Mouse (Mus musculus): ENCODE data around the gene Mrgprb2.

Mrgprb2 gene

DNA sequence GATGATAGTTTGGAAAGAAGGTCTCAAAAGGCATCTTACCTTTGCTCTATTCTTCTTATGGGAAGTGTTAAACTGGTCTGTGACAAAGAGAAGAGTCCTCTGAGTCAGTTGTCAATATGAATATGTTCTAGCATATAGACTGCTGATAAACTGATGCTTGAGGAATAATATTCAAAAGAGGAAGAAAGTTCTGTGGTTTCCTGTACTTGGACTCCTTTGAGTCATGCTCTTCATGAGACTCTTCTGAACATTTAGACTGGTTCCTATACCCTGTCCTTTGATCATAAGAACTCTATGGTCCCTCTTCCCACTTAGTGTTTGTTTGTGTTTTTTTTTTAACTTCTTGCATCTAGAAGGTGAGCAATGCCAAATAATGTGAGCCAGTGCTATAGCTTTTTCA lies at the start of gene Mrgprb2:
Mrgprb2 (minus strand) TSS at position 101 of the 400 bp plus-strand sequence.
- DNase-seq (ENCODE audit: inconsistent ontology term) = no peak

Measured in Muller cell, postnatal 12 days (primary cell).